Mouse (Mus musculus) hindbrain, embryonic 15.5 days (tissue): ENCODE measurements around the gene Fuca2. TPM values are rescaled to one million over a fixed set of nuclear protein-coding genes. Genes with fewer than 3 reads are reported as not detected.

Experiments used
- ATAC-seq: fragments of 200-750 bp; cut with Nextera tagmentation; 2 replicates; pipeline ENCODE4 v1.8.0; 2017; ENCODE audit warnings: low read depth, moderate number of reproducible peaks, moderate TSS enrichment; ENCODE audit not compliant: low FRiP score
- H3K27ac ChIP-seq: fragments of 300-500 bp; sonication (generic); replicated peaks from 2 replicates; pipeline ENCODE4 v1.5.1; 2015; ENCODE audit warnings: mild to moderate bottlenecking, inconsistent platforms
- H3K27me3 ChIP-seq: fragments of 300-500 bp; sonication (generic); 2 replicates; pipeline ENCODE4 v1.6.1; 2015; ENCODE audit warnings: control low read depth, inconsistent platforms
- H3K36me3 ChIP-seq: fragments of 300-500 bp; sonication (generic); 2 replicates; pipeline ENCODE4 v1.6.1; 2015; ENCODE audit warnings: control low read depth, inconsistent platforms
- H3K4me1 ChIP-seq: fragments of 300-500 bp; sonication (generic); replicated peaks from 2 replicates; pipeline ENCODE4 v1.6.1; 2015; ENCODE audit warnings: control low read depth, inconsistent platforms
- H3K4me2 ChIP-seq: fragments of 300-500 bp; sonication (generic); 2 replicates; pipeline ENCODE4 v1.6.1; 2015; ENCODE audit warnings: moderate library complexity, mild to moderate bottlenecking, inconsistent platforms
- H3K4me3 ChIP-seq: fragments of 300-500 bp; sonication (generic); 2 replicates; pipeline ENCODE4 v1.5.1; 2015; ENCODE audit warnings: mild to moderate bottlenecking, inconsistent platforms
- H3K9ac ChIP-seq: fragments of 300-500 bp; sonication (generic); 2 replicates; pipeline ENCODE4 v1.6.1; 2015; ENCODE audit warnings: inconsistent platforms
- H3K9me3 ChIP-seq: fragments of 300-500 bp; sonication (generic); 2 replicates; pipeline ENCODE4 v1.6.1; 2016; ENCODE audit warnings: control low read depth, inconsistent platforms
- WGBS: fragments of 180-500 bp; shearing (Covaris S2); methylation state at CpG from one replicate; pipeline ENCODE4 v1.1.7; 2015; 5-methylcytosine and 5-hydroxymethylcytosine counted together
- polyA plus RNA-seq: library from polyadenylated mRNA; unstranded; fragments of >200 nt; fragmentation: Nextera tagmentation; extraction: Ambion mirVana; gene quantifications from 2 replicates; pipeline ENCODE4 v1.2.1, GENCODE M21; 2015

Fuca2 gene
- polyA plus RNA-seq, 1 experiment from 2014 or later, result 42.7 TPM

- 96% methylated on average over 7 of the region's 7 CpGs for whole genome bisulfite sequencing
- Histone ChIP-seq H3K27ac (no peak overlapping the region), H3K4me2 (no peak overlapping the region), H3K9ac (no peak overlapping the region), H3K4me3 (no peak overlapping the region), H3K4me1 (no peaks in the 10 kb centered on the region), H3K27me3 (no peaks in the 10 kb centered on the region), H3K9me3 (no peaks in the 10 kb centered on the region), H3K36me3 (peaks cover 25% of the 10 kb centered on the region)
- ATAC-seq, result no peak
Observed at GRCm38 (mm10) chr10:13539769-13540333, 40.5 kb downstream of the Fuca2 start.

GRCm38 (mm10) chr10:13541721-13542120, 42.4 kb downstream of the Fuca2 start:
- peaks cover 18% of the 10 kb centered on the region for H3K36me3 ChIP-seq
- no peaks in the 10 kb centered on the region for H3K27me3 ChIP-seq
- ATAC-seq, result no peak
- no peak overlapping the region for H3K9ac ChIP-seq
- no peak overlapping the region for H3K4me2 ChIP-seq
- H3K9me3 ChIP-seq, result no peaks in the 10 kb centered on the region
- H3K4me3 ChIP-seq, result no peak overlapping the region
- H3K4me1 ChIP-seq, result no peaks in the 10 kb centered on the region
- WGBS, result 98% methylated on average over 5 of the region's 5 CpGs
- no peak overlapping the region for H3K27ac ChIP-seq

GRCm38 (mm10) chr10:13552646-13553497, 53.5 kb downstream of the Fuca2 start, which contains the start of the genes Adat2 and Pex3:
TSS of gene Adat2 (plus strand) at chr10:13552894.
TSS of gene Pex3 (minus strand) at chr10:13553142.
- peak; percentile 97 for ATAC-seq
- Histone ChIP-seq H3K27ac (peak within 1 kb of the TSS; percentile 81), H3K4me1 (peaks cover 14% of the 10 kb centered on the region), H3K9ac (peak within 1 kb of the TSS; percentile 90), H3K27me3 (no peaks in the 10 kb centered on the region), H3K36me3 (no peaks in the 10 kb centered on the region), H3K9me3 (no peaks in the 10 kb centered on the region), H3K4me3 (peak within 1 kb of the TSS; percentile 87), H3K4me2 (peak within 1 kb of the TSS; percentile 89)
- WGBS, result under 1% methylated on average over 50 of the region's 51 CpGs

GRCm38 (mm10) chr10:13553498-13553985, 54.2 kb downstream of the Fuca2 start:
- Histone ChIP-seq H3K9ac (peak overlapping the region; percentile 90), H3K36me3 (no peaks in the 10 kb centered on the region), H3K27me3 (no peaks in the 10 kb centered on the region), H3K9me3 (no peaks in the 10 kb centered on the region), H3K4me2 (peak overlapping the region; percentile 89), H3K4me1 (peaks cover 14% of the 10 kb centered on the region), H3K4me3 (peak overlapping the region; percentile 87), H3K27ac (peak overlapping the region; percentile 81)
- no peak; the same call in 1 of the 2 replicates for ATAC-seq
- 25% methylated on average over 10 of the region's 10 CpGs for WGBS

GRCm38 (mm10) chr10:13554316-13554715, 55.0 kb downstream of the Fuca2 start:
- no peaks in the 10 kb centered on the region for H3K36me3 ChIP-seq
- no peaks in the 10 kb centered on the region for H3K27me3 ChIP-seq
- H3K4me3 ChIP-seq, result no peak overlapping the region
- WGBS, result 97% methylated on average over 1 of the region's 1 CpGs
- H3K4me2 ChIP-seq, result no peak overlapping the region
- H3K9me3 ChIP-seq, result no peaks in the 10 kb centered on the region
- H3K27ac ChIP-seq, result no peak overlapping the region
- H3K9ac ChIP-seq, result no peak overlapping the region
- ATAC-seq, result no peak
- peaks cover 14% of the 10 kb centered on the region for H3K4me1 ChIP-seq

GRCm38 (mm10) chr10:13560014-13560674, 60.8 kb downstream of the Fuca2 start:
- no peak for ATAC-seq
- 93% methylated on average over 13 of the region's 13 CpGs for WGBS

GRCm38 (mm10) chr10:13564364-13565079, 65.2 kb downstream of the Fuca2 start:
- WGBS, result 27% methylated on average over 24 of the region's 24 CpGs

More at GRCm38 (mm10) chr10:13560014-13560674, 60.8 kb downstream of the Fuca2 start:
- no peak overlapping the region for H3K4me2 ChIP-seq
- no peak overlapping the region for H3K4me3 ChIP-seq
- H3K9me3 ChIP-seq, result no peaks in the 10 kb centered on the region
- H3K9ac ChIP-seq, result no peak overlapping the region
- H3K27me3 ChIP-seq, result no peaks in the 10 kb centered on the region
- 0 out of 2 replicates have a peak, but pooled peaks cover 3% of the 10 kb centered on the region for H3K36me3 ChIP-seq
- H3K27ac ChIP-seq, result no peak overlapping the region
- H3K4me1 ChIP-seq, result 0 out of 2 replicates have a peak, but pooled peaks cover 4% of the 10 kb centered on the region

GRCm38 (mm10) chr10:13565080-13565448, 65.7 kb downstream of the Fuca2 start:
- peak overlapping the region; percentile 32 for H3K4me3 ChIP-seq
- H3K36me3 ChIP-seq, result 0 out of 2 replicates have a peak, but pooled peaks cover 3% of the 10 kb centered on the region
- no peak overlapping the region for H3K27ac ChIP-seq
- 55% methylated on average over 8 of the region's 8 CpGs for WGBS
- ATAC-seq, result no peak
- H3K27me3 ChIP-seq, result no peaks in the 10 kb centered on the region
- no peak overlapping the region for H3K9ac ChIP-seq
- no peaks in the 10 kb centered on the region for H3K9me3 ChIP-seq
- peak overlapping the region; percentile 60 for H3K4me2 ChIP-seq
- H3K4me1 ChIP-seq, result 0 out of 2 replicates have a peak, but pooled peaks cover 7% of the 10 kb centered on the region

More at GRCm38 (mm10) chr10:13564364-13565079, 65.2 kb downstream of the Fuca2 start:
- Histone ChIP-seq H3K27me3 (no peaks in the 10 kb centered on the region), H3K9me3 (no peaks in the 10 kb centered on the region), H3K4me1 (0 out of 2 replicates have a peak, but pooled peaks cover 4% of the 10 kb centered on the region), H3K27ac (no peak overlapping the region), H3K9ac (no peak overlapping the region), H3K4me2 (peak overlapping the region; percentile 60), H3K4me3 (peak overlapping the region; percentile 32), H3K36me3 (0 out of 2 replicates have a peak, but pooled peaks cover 3% of the 10 kb centered on the region)
- ATAC-seq, result peak; percentile 89

GRCm38 (mm10) chr10:13566393-13566792, 67.1 kb downstream of the Fuca2 start:
- Histone ChIP-seq H3K4me3 (no peak overlapping the region), H3K27ac (no peak overlapping the region), H3K9ac (no peak overlapping the region), H3K9me3 (no peaks in the 10 kb centered on the region), H3K27me3 (no peaks in the 10 kb centered on the region), H3K36me3 (no peaks in the 10 kb centered on the region), H3K4me1 (peaks cover 19% of the 10 kb centered on the region; the same call in 1 of the 2 replicates), H3K4me2 (no peak overlapping the region)
- WGBS, result 68% methylated on average over 13 of the region's 13 CpGs
- no peak for ATAC-seq
